Mouse (Mus musculus): ENCODE measurements around the gene Olfr1132. TPM values are rescaled to one million over a fixed set of nuclear protein-coding genes. Genes with fewer than 3 reads are reported as not detected.
"Not testable (repeated sequence)": the region's sequence is repeated elsewhere in the genome, so short reads cannot be mapped to it uniquely, and the experiment has no call there.

Olfr1132 gene
- polyA plus RNA-seq (2016; fragmentation: Nextera tagmentation; extraction: Ambion mirVana): not detected in 2 replicates

DNA sequence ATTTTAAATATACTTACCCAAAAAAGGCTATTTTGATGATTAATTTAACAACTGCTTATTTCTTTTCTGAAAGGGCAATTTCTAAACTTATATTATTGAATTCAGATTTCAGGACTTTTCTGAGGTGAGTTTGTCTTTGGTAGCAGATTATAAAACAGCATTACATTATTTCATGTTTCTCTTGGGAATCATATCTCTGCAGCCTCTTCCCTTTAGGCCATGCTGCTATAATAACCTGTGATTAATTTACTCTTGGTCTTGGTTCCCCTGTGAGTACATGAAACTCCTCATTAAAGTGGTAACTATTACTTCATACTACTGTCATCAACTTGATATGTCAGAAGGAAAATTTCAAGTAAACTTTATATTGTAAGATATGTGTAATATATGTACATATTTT is at the start of gene Olfr1132:
Olfr1132 (minus strand) TSS at position 101 of the 400 bp plus-strand sequence.
- Histone ChIP-seq H3K36me3 (no peaks in the 10 kb centered on the region), H3K4me1 (no peaks in the 10 kb centered on the region), H3K27ac (no peak within 1 kb of the TSS), H3K4me3 (no peak within 1 kb of the TSS), H3K9me3 (no peaks in the 10 kb centered on the region), H3K27me3 (replicated peaks) (no peaks in the 10 kb centered on the region), H3K9ac (no peak within 1 kb of the TSS), H3K4me2 (replicated peaks) (no peak within 1 kb of the TSS)
- no peak for ATAC-seq (ENCODE audit: low FRiP score, low read depth)

DNA sequence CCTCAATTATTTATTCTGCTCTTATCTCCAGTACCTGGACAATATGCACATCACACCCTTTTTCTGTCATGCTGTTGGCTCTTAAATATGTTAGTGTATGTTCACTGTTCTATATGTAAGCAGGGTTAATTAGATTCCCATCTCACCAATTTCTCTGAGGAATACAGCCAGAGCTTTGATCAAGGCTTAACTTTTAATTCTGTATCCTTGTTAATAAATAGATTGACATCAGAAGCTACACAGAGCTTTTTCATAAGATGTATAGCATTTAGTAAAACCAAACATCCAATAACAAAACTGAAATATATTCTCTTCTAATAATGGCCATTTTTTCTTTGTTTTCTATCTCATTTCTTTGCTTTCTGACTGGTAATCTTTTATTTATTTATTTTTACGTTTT is 36.2 kb upstream of the Olfr1132 start, which contains the start of gene Olfr1135:
Olfr1135 (minus strand) TSS at position 101 of the 400 bp plus-strand sequence.
- Histone ChIP-seq H3K4me3 (no peak within 1 kb of the TSS), H3K36me3 (no peaks in the 10 kb centered on the region), H3K27ac (no peak within 1 kb of the TSS), H3K9ac (no peak within 1 kb of the TSS), H3K4me1 (no peaks in the 10 kb centered on the region), H3K4me2 (replicated peaks) (no peak within 1 kb of the TSS), H3K9me3 (no peaks in the 10 kb centered on the region), H3K27me3 (replicated peaks) (no peaks in the 10 kb centered on the region)
- no peak for ATAC-seq (ENCODE audit: low FRiP score, low read depth)
- 24% methylated on average over 1 of the region's 1 CpGs for WGBS

GRCm38 (mm10) chr2:87658360-87658759 is 21.0 kb upstream of the Olfr1132 start, which contains the start of gene Olfr1134:
Gene Olfr1134, minus strand, starts transcription at chr2:87658460.
- ATAC-seq (ENCODE audit: low FRiP score, low read depth): no peak

DNA sequence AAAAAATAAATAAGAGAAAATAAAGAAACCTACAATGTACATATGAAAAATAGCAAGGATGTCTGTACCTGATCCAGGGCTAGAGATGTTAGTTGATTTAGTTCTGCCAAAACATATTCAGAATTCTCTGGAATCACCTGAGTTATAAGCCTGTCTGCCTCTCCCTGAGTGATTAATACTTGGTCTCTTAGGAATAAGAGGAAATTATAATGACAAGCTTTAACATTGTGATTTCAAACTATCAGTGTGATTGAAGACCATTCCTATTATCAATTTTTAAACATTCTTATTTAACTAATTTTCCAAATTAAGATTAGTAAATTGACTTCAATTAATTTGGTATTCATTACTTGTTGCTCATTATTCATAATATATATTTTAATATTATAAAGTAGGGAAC is 9.9 kb upstream of the Olfr1132 start, which contains the start of gene Olfr1133:
Olfr1133 (minus strand) TSS at position 101 of the 400 bp plus-strand sequence.
- no peak within 1 kb of the TSS for H3K9ac ChIP-seq
- H3K4me3 ChIP-seq: no peak within 1 kb of the TSS
- no peaks in the 10 kb centered on the region for H3K9me3 ChIP-seq
- ATAC-seq (ENCODE audit: low FRiP score, low read depth): no peak
- no peaks in the 10 kb centered on the region for H3K4me1 ChIP-seq
- H3K36me3 ChIP-seq: no peaks in the 10 kb centered on the region
- H3K27me3 ChIP-seq (replicated peaks): no peaks in the 10 kb centered on the region
- no peak within 1 kb of the TSS for H3K4me2 ChIP-seq (replicated peaks)
- H3K27ac ChIP-seq: no peak within 1 kb of the TSS

More at GRCm38 (mm10) chr2:87658360-87658759, 21.0 kb upstream of the Olfr1132 start, which contains the start of gene Olfr1134:
- no peaks in the 10 kb centered on the region for H3K36me3 ChIP-seq
- no peaks in the 10 kb centered on the region for H3K27me3 ChIP-seq (replicated peaks)
- no peak within 1 kb of the TSS for H3K4me3 ChIP-seq
- H3K27ac ChIP-seq: no peak within 1 kb of the TSS
- no peaks in the 10 kb centered on the region for H3K4me1 ChIP-seq
- H3K9ac ChIP-seq: no peak within 1 kb of the TSS
- H3K4me2 ChIP-seq (replicated peaks): no peak within 1 kb of the TSS
- no peaks in the 10 kb centered on the region for H3K9me3 ChIP-seq
- 86% methylated on average over 2 of the region's 2 CpGs for WGBS

DNA sequence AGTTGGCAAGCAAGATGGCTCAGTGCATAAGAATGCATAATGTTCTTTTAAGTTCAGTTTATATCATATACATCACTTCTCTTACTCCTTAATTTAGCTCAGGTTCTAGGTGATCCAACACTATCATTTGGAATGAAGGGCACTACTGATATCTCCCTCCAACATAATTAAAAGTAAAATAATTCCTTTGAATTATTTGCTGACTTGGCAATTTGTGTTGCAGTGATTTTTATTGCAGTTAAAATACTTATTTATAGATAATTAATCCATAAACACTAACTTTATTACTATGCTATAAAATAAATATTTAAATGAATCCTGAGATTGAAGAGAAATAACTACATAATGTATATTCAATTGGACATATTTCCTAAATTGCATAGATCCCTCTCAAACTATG is 5.1 kb upstream of the Olfr1132 start:
- H3K27me3 ChIP-seq (replicated peaks): no peaks in the 10 kb centered on the region
- no peaks in the 10 kb centered on the region for H3K4me1 ChIP-seq
- no peak for ATAC-seq (ENCODE audit: low FRiP score, low read depth)
- H3K4me3 ChIP-seq: no peak overlapping the region
- no peak overlapping the region for H3K4me2 ChIP-seq (replicated peaks)
- no peaks in the 10 kb centered on the region for H3K36me3 ChIP-seq
- H3K9ac ChIP-seq: no peak overlapping the region
- H3K9me3 ChIP-seq: no peaks in the 10 kb centered on the region
- H3K27ac ChIP-seq: no peak overlapping the region

DNA sequence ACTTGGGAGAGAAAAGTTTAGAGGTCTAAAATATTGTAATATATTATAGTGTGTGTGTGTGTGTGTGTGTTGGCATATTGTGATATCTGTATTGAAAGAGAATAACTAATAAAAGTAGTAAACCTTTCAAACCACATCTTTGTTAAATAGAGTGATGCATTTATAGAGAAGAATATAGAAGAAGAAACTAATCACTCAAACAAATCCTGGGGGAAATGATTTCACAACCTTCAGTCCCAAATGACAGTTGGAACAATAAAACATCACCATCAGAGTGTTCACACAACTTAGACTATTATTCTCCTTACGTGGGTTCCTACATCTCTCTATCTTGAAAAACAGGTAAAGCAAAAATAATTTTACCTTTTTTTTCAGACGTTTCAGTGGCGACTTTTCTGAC is 10.5 kb downstream of the Olfr1132 start, which contains the start of gene Olfr1131:
Olfr1131 (plus strand) TSS at position 301 of the 400 bp plus-strand sequence.
- H3K36me3 ChIP-seq: no peaks in the 10 kb centered on the region
- no peaks in the 10 kb centered on the region for H3K27me3 ChIP-seq (replicated peaks)
- no peak within 1 kb of the TSS for H3K4me2 ChIP-seq (replicated peaks)
- WGBS: 71% methylated on average over 3 of the region's 3 CpGs
- no peak within 1 kb of the TSS for H3K9ac ChIP-seq
- H3K9me3 ChIP-seq: no peaks in the 10 kb centered on the region
- no peak for ATAC-seq (ENCODE audit: low FRiP score, low read depth)
- no peak within 1 kb of the TSS for H3K27ac ChIP-seq
- no peak within 1 kb of the TSS for H3K4me3 ChIP-seq
- H3K4me1 ChIP-seq: no peaks in the 10 kb centered on the region

GRCm38 (mm10) chr2:87605912-87606311 is 31.4 kb downstream of the Olfr1132 start, which contains the start of gene Olfr1130:
Gene Olfr1130, plus strand, starts transcription at chr2:87606212.
- not testable (repeated sequence) for H3K36me3 ChIP-seq; H3K27me3 ChIP-seq (replicated peaks); H3K9ac ChIP-seq

More at GRCm38 (mm10) chr2:87605912-87606311, 31.4 kb downstream of the Olfr1132 start, which contains the start of gene Olfr1130:
- not testable (repeated sequence) for H3K9me3 ChIP-seq; H3K4me3 ChIP-seq; H3K27ac ChIP-seq; H3K4me1 ChIP-seq; H3K4me2 ChIP-seq (replicated peaks); ATAC-seq (ENCODE audit: low FRiP score, low read depth)

Other genes starting within 250 kb of the Olfr1132 start
- not detected in 2 replicates for gene Olfr1123, start 220.9 kb downstream of the Olfr1132 start, polyA plus RNA-seq (2016; fragmentation: Nextera tagmentation; extraction: Ambion mirVana)
- 0.13 TPM in 2 replicates for gene Olfr1124, start 207.3 kb downstream of the Olfr1132 start, polyA plus RNA-seq (2016; fragmentation: Nextera tagmentation; extraction: Ambion mirVana)
- gene Olfr1126, start 183.6 kb downstream of the Olfr1132 start, polyA plus RNA-seq (2016; fragmentation: Nextera tagmentation; extraction: Ambion mirVana): not detected in 2 replicates
- gene Pramel7, start 140.4 kb downstream of the Olfr1132 start, polyA plus RNA-seq (2016; fragmentation: Nextera tagmentation; extraction: Ambion mirVana): not detected in 2 replicates
- not detected in 2 replicates for gene Pramel6, start 131.0 kb downstream of the Olfr1132 start, polyA plus RNA-seq (2016; fragmentation: Nextera tagmentation; extraction: Ambion mirVana)
- not detected in 2 replicates for gene Olfr153, start 105.7 kb downstream of the Olfr1132 start, polyA plus RNA-seq (2016; fragmentation: Nextera tagmentation; extraction: Ambion mirVana)
- not detected in 2 replicates for gene Olfr1128, start 92.0 kb downstream of the Olfr1132 start, polyA plus RNA-seq (2016; fragmentation: Nextera tagmentation; extraction: Ambion mirVana)
- not detected in 2 replicates for gene Olfr1129, start 63.6 kb downstream of the Olfr1132 start, polyA plus RNA-seq (2016; fragmentation: Nextera tagmentation; extraction: Ambion mirVana)
- not detected in 2 replicates for gene Olfr1130, start 31.3 kb downstream of the Olfr1132 start, polyA plus RNA-seq (2016; fragmentation: Nextera tagmentation; extraction: Ambion mirVana)
- not detected in 2 replicates for gene Olfr1131, start 10.4 kb downstream of the Olfr1132 start, polyA plus RNA-seq (2016; fragmentation: Nextera tagmentation; extraction: Ambion mirVana)
- not detected in 2 replicates for gene Olfr1133, start 9.8 kb upstream of the Olfr1132 start, polyA plus RNA-seq (2016; fragmentation: Nextera tagmentation; extraction: Ambion mirVana)
- not detected in 2 replicates for gene Olfr1134, start 20.9 kb upstream of the Olfr1132 start, polyA plus RNA-seq (2016; fragmentation: Nextera tagmentation; extraction: Ambion mirVana)
- gene Olfr1135, start 36.1 kb upstream of the Olfr1132 start, polyA plus RNA-seq (2016; fragmentation: Nextera tagmentation; extraction: Ambion mirVana): not detected in 2 replicates
- gene Olfr1136, start 56.4 kb upstream of the Olfr1132 start, polyA plus RNA-seq (2016; fragmentation: Nextera tagmentation; extraction: Ambion mirVana): not detected in 2 replicates
- gene Olfr1137, start 75.6 kb upstream of the Olfr1132 start, polyA plus RNA-seq (2016; fragmentation: Nextera tagmentation; extraction: Ambion mirVana): not detected in 2 replicates
- gene Olfr1138, start 102.4 kb upstream of the Olfr1132 start, polyA plus RNA-seq (2016; fragmentation: Nextera tagmentation; extraction: Ambion mirVana): not detected in 2 replicates
- gene Olfr1140, start 106.2 kb upstream of the Olfr1132 start, polyA plus RNA-seq (2016; fragmentation: Nextera tagmentation; extraction: Ambion mirVana): not detected in 2 replicates
- not detected in 2 replicates for gene Olfr1141, start 116.5 kb upstream of the Olfr1132 start, polyA plus RNA-seq (2016; fragmentation: Nextera tagmentation; extraction: Ambion mirVana)
- not detected in 2 replicates for gene Olfr152, start 141.9 kb upstream of the Olfr1132 start, polyA plus RNA-seq (2016; fragmentation: Nextera tagmentation; extraction: Ambion mirVana)
- not detected in 2 replicates for gene Olfr1143, start 163.1 kb upstream of the Olfr1132 start, polyA plus RNA-seq (2016; fragmentation: Nextera tagmentation; extraction: Ambion mirVana)
- gene Olfr1145, start 172.3 kb upstream of the Olfr1132 start, polyA plus RNA-seq (2016; fragmentation: Nextera tagmentation; extraction: Ambion mirVana): not detected in 2 replicates
- not detected in 2 replicates for gene Olfr1148, start 193.0 kb upstream of the Olfr1132 start, polyA plus RNA-seq (2016; fragmentation: Nextera tagmentation; extraction: Ambion mirVana)
- not detected in 2 replicates for gene Olfr1150-ps1, start 206.5 kb upstream of the Olfr1132 start, polyA plus RNA-seq (2016; fragmentation: Nextera tagmentation; extraction: Ambion mirVana)
- not detected in 2 replicates for gene Olfr1151, start 218.3 kb upstream of the Olfr1132 start, polyA plus RNA-seq (2016; fragmentation: Nextera tagmentation; extraction: Ambion mirVana)
- gene Olfr1152, start 229.0 kb upstream of the Olfr1132 start, polyA plus RNA-seq (2016; fragmentation: Nextera tagmentation; extraction: Ambion mirVana): 0.03 TPM in 1 of 2 replicates, not detected in the other

Data from neural tube, embryonic 12.5 days (tissue).